Mouse (Mus musculus): ENCODE results near the gene Slc39a11. TPM values are rescaled to one million over a fixed set of nuclear protein-coding genes. Genes with fewer than 3 reads are reported as not detected.
A peak's percentile ranks its signal among the peaks of the same experiment; 100 is the strongest.

Gene Slc39a11
- polyA plus RNA-seq, 1 experiment from 2014 or later = 20.1 TPM

DNA sequence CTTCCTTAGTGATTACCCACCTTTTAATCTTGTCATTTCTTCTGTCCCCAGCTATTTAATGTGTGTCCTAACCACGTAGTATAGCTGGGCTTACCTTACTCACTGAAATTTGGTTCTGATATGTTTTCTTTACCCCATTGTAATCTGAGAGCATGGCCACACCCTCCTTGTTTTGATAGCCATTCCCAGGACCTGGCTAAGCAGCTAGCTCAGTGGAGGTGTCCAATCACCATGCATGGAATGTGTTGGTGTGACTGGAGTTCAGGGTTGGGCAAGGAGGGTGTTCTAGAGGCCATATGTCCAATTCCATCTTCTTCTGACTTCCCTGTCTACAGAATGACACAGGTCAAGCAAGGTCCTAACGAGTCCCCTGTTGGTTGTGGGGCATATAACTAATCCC, 429.2 kb downstream of the Slc39a11 start:
- H3K9me3 ChIP-seq (ENCODE audit: control insufficient read depth, low read length) = no peaks in the 10 kb centered on the region
- H3K27me3 ChIP-seq (ENCODE audit: control insufficient read depth, insufficient read depth, low read length) = no peaks in the 10 kb centered on the region
- H3K9ac ChIP-seq (ENCODE audit: low read depth, low read length) = no peak overlapping the region
- peaks cover 11% of the 10 kb centered on the region for H3K4me1 ChIP-seq (replicated peaks; ENCODE audit: control insufficient read depth, insufficient read depth, low read length)
- H3K36me3 ChIP-seq (ENCODE audit: control insufficient read depth, insufficient read depth, low read length) = no peaks in the 10 kb centered on the region
- no peak overlapping the region for H3K4me3 ChIP-seq (ENCODE audit: low read depth, low read length)
- peak overlapping the region; percentile 74 for H3K27ac ChIP-seq (ENCODE audit: low read depth, low read length)
- DNase-seq (ENCODE audit: low spot score) (no peak), ATAC-seq (ENCODE audit: low FRiP score) (no peak)
- 69% methylated on average over 2 of the region's 2 CpGs for WGBS
- no peak overlapping the region for H3K4me2 ChIP-seq (replicated peaks; ENCODE audit: low read depth, low read length)

GRCm38 (mm10) chr11:113214741-113215140, 435.1 kb downstream of the Slc39a11 start:
- no peaks in the 10 kb centered on the region for H3K27me3 ChIP-seq (ENCODE audit: control insufficient read depth, insufficient read depth, low read length)
- H3K36me3 ChIP-seq (ENCODE audit: control insufficient read depth, insufficient read depth, low read length) = no peaks in the 10 kb centered on the region
- WGBS = 91% methylated on average over 7 of the region's 7 CpGs
- no peaks in the 10 kb centered on the region for H3K4me1 ChIP-seq (replicated peaks; ENCODE audit: control insufficient read depth, insufficient read depth, low read length)
- no peaks in the 10 kb centered on the region for H3K9me3 ChIP-seq (ENCODE audit: control insufficient read depth, low read length)
- DNase-seq (ENCODE audit: low spot score) (no peak), ATAC-seq (ENCODE audit: low FRiP score) (no peak)
- H3K4me3 ChIP-seq (ENCODE audit: low read depth, low read length) = no peak overlapping the region
- H3K27ac ChIP-seq (ENCODE audit: low read depth, low read length) = no peak overlapping the region
- no peak overlapping the region for H3K9ac ChIP-seq (ENCODE audit: low read depth, low read length)
- no peak overlapping the region for H3K4me2 ChIP-seq (replicated peaks; ENCODE audit: low read depth, low read length)

DNA sequence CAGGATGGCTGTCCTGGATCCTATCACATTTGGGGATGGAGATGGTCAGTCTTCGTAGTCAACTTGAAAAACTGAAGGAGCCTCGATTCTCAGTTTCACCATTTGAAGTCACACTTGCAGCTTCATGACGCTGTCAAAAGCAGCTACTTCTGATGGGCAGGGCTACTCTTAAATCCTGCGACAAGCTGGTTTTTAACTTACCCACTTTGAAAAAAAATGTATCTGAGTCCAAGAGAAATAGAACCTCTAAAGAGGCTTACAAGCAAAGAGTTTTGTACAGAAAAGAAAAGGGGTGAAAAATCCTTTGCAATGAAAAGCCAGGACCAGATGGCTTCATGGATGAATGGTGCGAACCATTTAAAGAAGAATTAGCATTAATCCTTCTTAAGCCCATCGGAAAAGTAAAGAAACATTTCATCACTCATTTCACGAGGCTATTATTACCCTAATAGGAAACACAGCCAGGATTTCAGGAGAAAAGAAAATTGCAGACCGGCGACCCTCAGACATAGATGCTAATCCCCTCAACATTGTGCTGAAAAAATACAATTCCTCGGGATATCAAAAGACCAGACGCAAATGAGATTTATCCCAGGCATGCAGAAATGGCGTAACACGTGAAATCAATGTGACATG, 437.4 kb downstream of the Slc39a11 start:
- DNase-seq (ENCODE audit: low spot score) (no peak), ATAC-seq (ENCODE audit: low FRiP score) (no peak)
- no peak overlapping the region for H3K9ac ChIP-seq (ENCODE audit: low read depth, low read length)
- no peak overlapping the region for H3K4me3 ChIP-seq (ENCODE audit: low read depth, low read length)
- H3K4me1 ChIP-seq (replicated peaks; ENCODE audit: control insufficient read depth, insufficient read depth, low read length) = no peaks in the 10 kb centered on the region
- no peaks in the 10 kb centered on the region for H3K36me3 ChIP-seq (ENCODE audit: control insufficient read depth, insufficient read depth, low read length)
- H3K27me3 ChIP-seq (ENCODE audit: control insufficient read depth, insufficient read depth, low read length) = no peaks in the 10 kb centered on the region
- no peak overlapping the region for H3K27ac ChIP-seq (ENCODE audit: low read depth, low read length)
- no peak overlapping the region for H3K4me2 ChIP-seq (replicated peaks; ENCODE audit: low read depth, low read length)
- no peaks in the 10 kb centered on the region for H3K9me3 ChIP-seq (ENCODE audit: control insufficient read depth, low read length)
- WGBS = 70% methylated on average over 13 of the region's 13 CpGs

DNA sequence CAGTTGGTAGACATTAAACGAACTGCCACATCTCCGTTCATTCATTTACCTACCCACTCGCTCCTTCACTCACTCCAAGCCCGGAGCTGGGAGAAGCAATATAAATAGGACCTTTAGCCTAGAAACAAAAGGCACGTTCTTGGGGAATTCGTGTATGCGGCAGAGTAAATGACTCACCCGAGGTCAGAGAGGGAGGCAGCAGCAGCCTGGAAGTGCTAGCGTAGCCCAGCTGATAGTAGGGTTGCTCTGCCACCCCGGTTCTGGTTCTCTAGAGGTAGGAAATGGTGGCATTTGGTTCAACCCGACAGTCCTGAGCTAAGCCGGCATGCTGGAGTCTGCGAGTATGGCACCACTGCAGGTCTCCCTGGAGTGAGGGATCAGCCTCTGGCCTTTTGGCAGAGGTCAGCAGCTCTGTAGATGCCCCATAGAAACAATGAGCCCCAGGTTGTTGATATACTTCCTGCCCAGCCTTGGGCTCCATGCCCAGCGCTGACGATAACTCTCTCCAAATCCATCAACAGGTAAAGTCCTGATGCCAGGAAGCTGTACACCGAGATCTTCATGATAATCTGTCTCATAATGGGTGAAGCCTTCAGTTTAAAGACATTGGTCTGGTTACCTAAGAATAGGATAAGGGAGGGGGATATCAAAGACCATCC, 440.5 kb downstream of the Slc39a11 start:
- Histone ChIP-seq H3K4me3 (ENCODE audit: low read depth, low read length) (no peak overlapping the region), H3K9me3 (ENCODE audit: control insufficient read depth, low read length) (no peaks in the 10 kb centered on the region), H3K9ac (ENCODE audit: low read depth, low read length) (no peak overlapping the region), H3K4me1 (replicated peaks; ENCODE audit: control insufficient read depth, insufficient read depth, low read length) (no peaks in the 10 kb centered on the region), H3K36me3 (ENCODE audit: control insufficient read depth, insufficient read depth, low read length) (no peaks in the 10 kb centered on the region), H3K27me3 (ENCODE audit: control insufficient read depth, insufficient read depth, low read length) (no peaks in the 10 kb centered on the region), H3K4me2 (replicated peaks; ENCODE audit: low read depth, low read length) (no peak overlapping the region), H3K27ac (ENCODE audit: low read depth, low read length) (no peak overlapping the region)
- no peak for DNase-seq (ENCODE audit: low spot score)
- WGBS = 84% methylated on average over 16 of the region's 16 CpGs
- ATAC-seq (ENCODE audit: low FRiP score) = no peak

DNA sequence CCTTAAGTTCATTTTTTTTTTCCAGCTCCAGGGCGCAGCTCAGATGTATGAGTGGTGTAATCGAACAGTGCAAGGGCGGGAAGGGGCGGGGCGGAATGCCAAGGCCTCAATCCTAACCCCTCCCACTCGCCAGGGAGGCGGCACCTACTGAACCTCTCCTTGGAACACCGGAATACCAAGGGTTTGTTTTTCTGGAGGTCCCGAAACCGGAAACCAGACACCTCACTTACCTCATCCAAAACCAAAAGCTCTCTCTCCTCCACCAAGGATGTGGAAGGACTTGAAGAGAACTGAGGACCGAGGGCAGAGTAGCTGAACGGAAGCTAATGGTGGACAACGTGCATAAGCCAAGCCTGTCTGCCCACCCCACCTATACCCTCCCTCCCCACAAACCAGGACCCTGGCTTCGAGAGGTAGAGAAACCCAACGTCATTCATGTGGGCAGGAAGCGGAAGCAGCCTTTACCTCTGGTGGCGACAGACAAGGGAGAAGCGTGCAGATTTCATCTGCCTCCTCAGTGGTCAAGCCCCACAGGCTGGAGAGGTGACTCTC, 441.3 kb downstream of the Slc39a11 start:
- DNase-seq (ENCODE audit: low spot score) (no peak), ATAC-seq (ENCODE audit: low FRiP score) (no peak)
- Histone ChIP-seq H3K27ac (ENCODE audit: low read depth, low read length) (no peak overlapping the region), H3K4me1 (replicated peaks; ENCODE audit: control insufficient read depth, insufficient read depth, low read length) (no peaks in the 10 kb centered on the region), H3K4me3 (ENCODE audit: low read depth, low read length) (no peak overlapping the region), H3K9ac (ENCODE audit: low read depth, low read length) (no peak overlapping the region), H3K27me3 (ENCODE audit: control insufficient read depth, insufficient read depth, low read length) (no peaks in the 10 kb centered on the region), H3K9me3 (ENCODE audit: control insufficient read depth, low read length) (no peaks in the 10 kb centered on the region), H3K36me3 (ENCODE audit: control insufficient read depth, insufficient read depth, low read length) (no peaks in the 10 kb centered on the region), H3K4me2 (replicated peaks; ENCODE audit: low read depth, low read length) (no peak overlapping the region)
- WGBS = 73% methylated on average over 18 of the region's 18 CpGs

- ATAC-seq (ENCODE audit: low FRiP score) = no peak
- no peak for DNase-seq (ENCODE audit: low spot score)
- no peak overlapping the region for H3K4me2 ChIP-seq (replicated peaks; ENCODE audit: low read depth, low read length)
- 94% methylated on average over 12 of the region's 14 CpGs for WGBS
- no peaks in the 10 kb centered on the region for H3K9me3 ChIP-seq (ENCODE audit: control insufficient read depth, low read length)
- no peaks in the 10 kb centered on the region for H3K36me3 ChIP-seq (ENCODE audit: control insufficient read depth, insufficient read depth, low read length)
- no peak overlapping the region for H3K9ac ChIP-seq (ENCODE audit: low read depth, low read length)
- H3K4me3 ChIP-seq (ENCODE audit: low read depth, low read length) = no peak overlapping the region
- H3K27ac ChIP-seq (ENCODE audit: low read depth, low read length) = no peak overlapping the region
- no peaks in the 10 kb centered on the region for H3K27me3 ChIP-seq (ENCODE audit: control insufficient read depth, insufficient read depth, low read length)
- H3K4me1 ChIP-seq (replicated peaks; ENCODE audit: control insufficient read depth, insufficient read depth, low read length) = no peaks in the 10 kb centered on the region
Observed at GRCm38 (mm10) chr11:113207966-113208365, 441.9 kb downstream of the Slc39a11 start.

DNA sequence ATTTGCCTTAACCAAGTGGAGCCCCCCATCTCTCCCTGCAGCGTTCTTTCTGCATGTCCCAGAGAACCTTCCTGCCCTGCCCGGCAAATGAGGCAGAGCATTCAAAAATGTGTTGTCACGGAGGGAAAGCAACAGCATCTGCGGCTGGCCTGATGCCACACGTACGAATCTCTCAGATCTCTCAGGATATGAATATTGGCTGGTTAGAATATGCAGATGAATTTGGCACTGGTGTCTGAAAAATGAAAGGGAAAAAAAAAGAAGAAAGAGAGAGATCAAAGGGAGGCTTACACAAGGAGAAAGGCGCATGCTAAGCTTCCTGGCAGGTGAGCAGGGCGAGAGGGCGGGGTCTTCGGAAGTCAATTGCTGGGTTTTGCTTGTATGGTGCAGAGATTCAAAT, 443.8 kb downstream of the Slc39a11 start:
- 72% methylated on average over 10 of the region's 10 CpGs for WGBS

DNA sequence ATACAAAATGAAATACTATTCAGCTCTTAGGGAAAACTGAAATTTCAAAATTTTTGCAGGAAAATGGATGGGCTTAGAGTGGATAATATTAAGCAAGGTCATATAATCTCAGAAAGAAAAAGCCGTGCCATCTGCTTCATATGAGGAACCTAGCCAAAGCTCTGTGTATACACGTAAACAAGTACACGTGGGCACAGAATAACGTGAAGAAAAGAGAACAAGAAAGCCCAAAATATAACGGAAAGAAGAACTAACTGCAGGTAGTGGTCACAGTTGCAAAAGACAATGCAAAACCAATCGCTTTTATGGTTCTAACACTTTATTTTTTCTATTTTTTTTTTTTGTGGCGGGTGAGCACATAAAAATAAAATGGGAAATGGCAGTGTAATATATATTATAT, 446.9 kb downstream of the Slc39a11 start:
- no peaks in the 10 kb centered on the region for H3K36me3 ChIP-seq (ENCODE audit: control insufficient read depth, insufficient read depth, low read length)
- no peak overlapping the region for H3K27ac ChIP-seq (ENCODE audit: low read depth, low read length)
- H3K9me3 ChIP-seq (ENCODE audit: control insufficient read depth, low read length) = no peaks in the 10 kb centered on the region
- WGBS = 90% methylated on average over 7 of the region's 7 CpGs
- H3K4me1 ChIP-seq (replicated peaks; ENCODE audit: control insufficient read depth, insufficient read depth, low read length) = no peaks in the 10 kb centered on the region
- DNase-seq (ENCODE audit: low spot score) (no peak), ATAC-seq (ENCODE audit: low FRiP score) (no peak)
- H3K4me2 ChIP-seq (replicated peaks; ENCODE audit: low read depth, low read length) = no peak overlapping the region
- H3K27me3 ChIP-seq (ENCODE audit: control insufficient read depth, insufficient read depth, low read length) = no peaks in the 10 kb centered on the region; the same call in 1 of the 2 replicates
- no peak overlapping the region for H3K9ac ChIP-seq (ENCODE audit: low read depth, low read length)
- H3K4me3 ChIP-seq (ENCODE audit: low read depth, low read length) = no peak overlapping the region

More for the DNA sequence above, 443.8 kb downstream of the Slc39a11 start:
- Histone ChIP-seq H3K27me3 (ENCODE audit: control insufficient read depth, insufficient read depth, low read length) (no peaks in the 10 kb centered on the region; the same call in 1 of the 2 replicates), H3K4me3 (ENCODE audit: low read depth, low read length) (no peak overlapping the region), H3K9ac (ENCODE audit: low read depth, low read length) (no peak overlapping the region), H3K36me3 (ENCODE audit: control insufficient read depth, insufficient read depth, low read length) (no peaks in the 10 kb centered on the region), H3K27ac (ENCODE audit: low read depth, low read length) (no peak overlapping the region), H3K4me2 (replicated peaks; ENCODE audit: low read depth, low read length) (no peak overlapping the region), H3K4me1 (replicated peaks; ENCODE audit: control insufficient read depth, insufficient read depth, low read length) (no peaks in the 10 kb centered on the region), H3K9me3 (ENCODE audit: control insufficient read depth, low read length) (no peaks in the 10 kb centered on the region)
- no peak for ATAC-seq (ENCODE audit: low FRiP score)
- no peak for DNase-seq (ENCODE audit: low spot score)

Measured in hindbrain, embryonic 11.5 days (tissue).